Mouse (Mus musculus): ENCODE measurements at regions not wholly inside any gene's neighbourhood (a gene's known extent, or its start where the extent isn't known, plus 50 kb on each side); places are given as distances from the start of the nearest gene placed in this dataset.

DNA sequence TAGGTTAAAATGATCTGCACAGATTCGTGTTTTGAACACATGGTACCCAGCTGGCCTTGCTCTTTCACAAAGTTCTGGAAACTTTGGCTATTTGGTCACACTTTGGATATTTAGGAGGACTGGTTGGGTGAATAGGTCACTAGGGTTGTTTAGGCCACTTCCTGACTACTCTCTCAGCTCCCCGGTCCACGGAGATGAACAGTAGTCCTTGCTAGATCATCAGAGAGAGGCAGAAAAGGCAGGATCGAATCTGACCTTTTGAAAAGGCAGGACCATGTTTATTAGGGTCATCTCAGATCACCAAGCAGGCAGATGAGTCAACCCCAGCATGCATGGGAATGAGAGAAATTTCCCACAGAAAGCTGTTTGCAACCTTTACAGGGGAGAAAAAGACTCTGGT is 229.3 kb upstream of the Sall1 start:
- peak; percentile 14 for DNase-seq (ENCODE audit: low spot score)

DNA sequence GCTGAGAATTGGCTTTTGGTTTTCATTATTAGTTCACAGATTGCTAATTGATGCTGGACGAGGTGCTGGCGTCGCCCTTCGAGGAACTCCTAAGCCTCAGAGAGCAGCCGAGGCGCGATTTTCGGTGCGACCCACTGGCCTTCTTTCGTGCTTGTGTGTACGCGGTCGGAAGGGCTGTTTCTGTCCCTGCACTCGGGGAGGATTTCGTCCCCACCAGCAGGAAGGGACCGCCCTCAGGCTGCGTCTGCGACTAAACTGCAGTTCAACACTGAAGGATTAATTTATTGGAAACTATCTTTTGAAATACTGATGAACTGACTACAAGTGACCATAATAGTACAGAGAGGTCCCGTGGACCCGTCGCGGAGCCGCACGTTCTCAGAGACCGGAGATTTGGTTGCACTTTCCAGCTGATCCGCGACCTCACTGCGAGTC is 228.4 kb upstream of the Sall1 start:
- peak; percentile 71 for DNase-seq (ENCODE audit: low spot score)

DNA sequence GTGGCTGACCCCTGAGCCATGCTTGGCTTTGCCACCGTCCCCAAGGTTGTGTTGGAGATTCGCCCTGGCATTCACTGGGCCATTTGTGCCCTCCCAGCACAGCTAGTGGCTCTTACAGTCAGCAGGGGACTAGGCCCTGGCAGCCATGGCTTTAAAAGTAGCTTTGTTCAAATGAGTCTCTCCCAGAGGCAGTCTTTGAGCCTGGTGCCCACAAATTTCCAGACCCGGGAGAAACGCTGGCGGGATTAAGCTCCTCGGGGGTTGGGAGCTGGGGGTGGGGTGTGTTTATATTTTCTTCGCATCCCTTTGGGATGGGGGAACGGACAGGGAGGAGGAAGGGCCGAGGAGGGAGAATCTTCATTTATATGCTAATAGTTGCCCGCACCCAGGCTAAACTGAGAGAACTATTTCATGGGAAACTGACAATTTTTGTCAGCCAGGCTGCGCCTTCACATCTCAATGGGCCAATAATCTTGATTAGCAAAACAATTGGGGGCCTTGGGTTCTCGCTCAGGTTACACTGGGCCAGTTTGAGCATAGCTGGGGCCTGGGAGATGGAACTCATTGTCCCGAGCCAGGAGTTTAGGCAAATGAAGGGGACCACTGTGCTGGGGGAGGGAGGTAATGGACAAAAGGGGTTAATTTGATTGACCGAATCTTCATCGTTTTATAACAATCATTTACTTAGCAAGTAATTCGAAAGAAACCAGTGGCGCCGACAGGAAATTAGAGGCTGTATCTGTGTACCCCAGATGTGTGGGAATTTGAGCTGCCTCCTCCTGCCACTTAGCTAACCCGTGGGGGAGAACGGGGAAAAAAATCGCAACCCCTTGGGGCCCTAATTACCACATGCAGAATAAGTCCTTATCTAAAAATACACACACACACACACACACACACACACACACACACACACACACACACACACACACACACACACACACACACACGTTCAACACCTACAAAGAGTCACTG is 227.7 kb upstream of the Sall1 start:
- DNase-seq (ENCODE audit: low spot score) = peak; percentile 57

DNA sequence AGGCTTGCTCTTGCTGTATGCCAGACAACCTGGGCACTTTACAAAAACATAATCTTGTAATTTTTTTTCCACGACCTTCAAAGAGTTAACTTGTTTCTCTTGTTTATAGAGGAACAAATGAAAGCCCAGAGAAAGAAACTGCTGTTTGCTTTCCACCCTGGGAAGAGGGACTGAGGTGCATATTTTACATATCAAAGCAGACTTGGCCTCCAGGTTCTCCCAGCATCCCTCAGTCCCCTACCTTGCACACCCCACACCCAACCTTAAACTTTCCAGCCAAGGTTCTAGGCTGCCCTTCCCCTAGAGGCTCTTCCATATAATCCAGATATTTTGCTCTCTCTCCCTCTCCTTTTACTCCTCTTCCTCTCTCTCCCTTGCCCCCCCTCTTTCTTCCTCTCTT is 226.0 kb upstream of the Sall1 start:
- no peak for DNase-seq (ENCODE audit: low spot score)

DNA sequence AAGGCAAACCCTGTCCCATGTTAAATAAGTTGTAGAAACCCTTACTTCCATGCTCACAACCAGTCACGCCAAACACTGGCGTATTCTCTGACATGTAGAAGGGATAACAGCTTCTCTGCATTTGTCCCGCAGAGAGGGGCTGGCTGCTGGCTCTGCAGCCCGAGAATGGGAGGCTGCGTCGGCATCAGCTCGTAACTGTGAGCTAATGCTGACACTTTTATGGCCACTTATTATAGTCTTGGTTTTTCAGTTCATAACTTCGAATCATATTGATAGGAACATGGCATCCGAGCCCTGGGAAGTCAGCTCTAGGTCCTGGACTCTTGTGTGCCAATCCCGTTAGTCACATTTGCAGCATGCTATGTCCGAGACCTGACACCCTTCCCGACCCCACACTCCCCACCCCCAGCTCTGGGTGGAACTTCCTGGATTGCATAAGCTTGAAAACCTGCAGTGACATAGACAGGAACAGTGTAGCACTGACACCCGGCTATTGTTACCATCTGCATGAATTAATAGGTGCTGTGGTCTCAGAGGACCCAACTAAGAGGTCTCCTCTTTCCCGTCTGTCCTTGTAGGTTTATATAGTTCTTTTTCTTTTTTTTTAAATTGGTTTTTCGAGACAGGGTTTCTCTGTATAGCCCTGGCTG is 217.3 kb upstream of the Sall1 start:
- no peak for DNase-seq (ENCODE audit: low spot score)

DNA sequence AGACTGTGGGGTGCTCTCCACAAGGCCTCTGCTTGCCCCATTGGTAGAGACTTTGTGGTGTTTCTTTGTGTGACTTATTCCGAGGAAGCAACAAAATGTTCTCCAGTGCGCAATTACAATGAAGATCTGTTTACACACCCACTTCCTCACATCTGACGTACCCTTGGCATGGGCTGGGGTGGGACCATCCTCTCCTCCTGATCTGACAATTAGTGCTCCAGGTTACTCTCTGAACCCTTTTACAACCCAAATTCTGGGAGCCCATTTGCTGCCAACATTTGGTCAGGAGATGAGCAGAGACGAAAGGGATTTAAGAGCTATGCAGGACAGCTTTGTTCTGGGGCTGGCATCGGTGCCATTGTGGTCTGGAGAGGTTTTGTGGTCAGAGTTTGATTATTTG is 215.9 kb upstream of the Sall1 start:
- no peak for DNase-seq (ENCODE audit: low spot score)

DNA sequence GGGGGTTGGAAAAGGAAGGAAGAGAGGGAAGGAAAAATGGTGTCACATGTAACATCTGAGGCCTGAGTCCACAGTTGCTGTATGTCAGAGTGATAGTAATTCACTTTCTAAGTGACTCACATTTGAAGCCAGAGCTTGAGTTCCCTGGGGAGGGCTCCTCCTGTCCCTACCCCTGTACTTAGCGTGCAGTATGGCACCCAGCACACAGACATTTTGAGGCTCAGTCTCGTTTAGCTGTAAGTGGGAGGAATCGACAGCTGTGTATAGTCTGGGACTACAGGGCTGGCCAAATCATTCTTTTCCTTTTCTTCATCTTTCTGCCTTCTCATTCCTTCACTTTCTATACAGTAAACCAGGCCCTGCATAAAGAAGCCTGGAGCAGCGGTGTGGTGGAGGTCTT is 202.4 kb upstream of the Sall1 start:
- DNase-seq (ENCODE audit: low spot score) = no peak

DNA sequence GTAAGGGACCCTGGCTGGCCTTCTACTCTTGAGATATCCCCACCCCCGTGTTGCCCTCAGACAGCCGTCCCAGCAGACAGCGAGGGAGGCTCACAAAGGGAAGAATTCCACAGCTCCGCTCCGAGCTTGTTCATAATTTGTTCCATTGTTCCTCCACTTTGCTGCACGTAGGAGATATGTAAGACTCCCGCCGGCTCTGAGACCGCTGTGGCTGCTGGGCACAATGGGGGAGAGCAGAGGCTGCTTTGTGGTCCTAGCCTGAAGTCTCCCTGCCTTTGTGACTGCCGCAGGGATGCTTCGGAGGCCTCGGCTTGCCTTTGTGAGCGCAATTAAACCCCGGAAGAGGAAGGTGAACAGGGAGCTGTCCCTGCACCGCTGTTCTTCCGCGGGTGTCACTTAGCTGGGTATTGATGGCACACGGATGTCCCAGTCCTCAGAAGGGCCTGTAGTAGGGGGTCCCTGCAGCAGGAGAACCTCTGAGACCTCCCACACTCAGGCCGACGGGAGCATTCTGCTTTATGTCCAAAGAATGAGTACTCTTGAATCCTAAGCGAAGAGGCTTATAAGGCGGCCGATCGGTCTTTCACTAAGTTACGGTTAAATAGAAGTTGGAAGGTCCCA is 201.3 kb upstream of the Sall1 start:
- DNase-seq (ENCODE audit: low spot score) = peak; percentile 64

DNA sequence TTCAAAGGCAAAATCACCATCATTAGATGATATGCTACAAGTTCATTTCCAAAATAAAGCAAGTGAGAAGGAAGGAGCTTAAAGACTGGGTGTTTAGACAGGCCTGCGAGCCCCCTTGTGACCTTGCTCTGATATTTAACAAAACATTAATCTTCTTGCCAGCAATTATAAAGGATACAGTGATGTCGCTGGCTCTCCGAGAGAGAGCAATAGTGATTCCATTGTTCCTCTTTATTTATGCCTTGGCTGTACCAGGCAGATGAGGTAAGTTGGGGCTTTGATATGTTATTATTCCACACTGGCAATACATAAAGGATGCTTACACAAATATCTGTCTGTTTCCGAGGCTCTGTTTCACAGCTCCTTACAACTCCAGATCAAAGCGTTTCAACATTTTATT is 197.7 kb upstream of the Sall1 start:
- DNase-seq (ENCODE audit: low spot score) = no peak

DNA sequence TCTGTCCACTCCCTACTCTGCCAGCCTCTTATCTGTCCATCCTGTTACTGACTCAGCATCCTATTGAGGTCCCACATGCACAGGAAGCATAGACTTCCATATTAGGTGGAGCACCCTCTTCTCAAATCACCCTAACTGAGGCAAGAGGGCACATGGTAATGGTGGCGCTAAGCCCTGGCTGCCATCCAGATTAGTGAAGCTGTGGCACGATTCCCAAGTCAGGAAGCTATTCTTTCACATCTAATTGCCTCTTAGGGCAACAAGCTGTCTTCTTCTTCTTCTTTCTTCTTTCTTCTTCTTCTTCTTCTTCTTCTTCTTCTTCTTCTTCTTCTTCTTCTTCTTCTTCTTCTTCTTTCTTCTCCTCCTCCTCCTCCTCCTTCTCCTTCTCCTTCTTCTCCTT is 195.7 kb upstream of the Sall1 start:
- no peak for DNase-seq (ENCODE audit: low spot score)

DNA sequence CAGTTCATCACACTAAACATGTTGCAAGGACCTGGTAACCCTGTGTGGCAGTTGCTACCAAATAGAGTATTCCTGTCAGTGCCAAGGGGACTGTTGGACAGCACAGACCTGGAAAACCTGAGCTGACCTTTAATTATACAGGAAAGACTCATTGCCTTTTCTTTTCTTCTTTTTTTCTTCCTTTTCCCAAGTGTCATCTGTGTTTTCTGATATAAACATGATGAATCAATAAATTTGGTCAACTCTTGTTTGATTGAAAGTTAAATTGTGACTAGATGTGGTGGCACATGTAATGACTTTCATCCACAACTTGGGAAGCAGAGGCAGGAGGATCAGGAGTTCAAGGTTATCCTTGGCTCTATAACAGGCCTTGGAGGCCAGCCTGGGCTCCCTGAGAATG is 190.1 kb upstream of the Sall1 start:
- no peak for DNase-seq (ENCODE audit: low spot score)

DNA sequence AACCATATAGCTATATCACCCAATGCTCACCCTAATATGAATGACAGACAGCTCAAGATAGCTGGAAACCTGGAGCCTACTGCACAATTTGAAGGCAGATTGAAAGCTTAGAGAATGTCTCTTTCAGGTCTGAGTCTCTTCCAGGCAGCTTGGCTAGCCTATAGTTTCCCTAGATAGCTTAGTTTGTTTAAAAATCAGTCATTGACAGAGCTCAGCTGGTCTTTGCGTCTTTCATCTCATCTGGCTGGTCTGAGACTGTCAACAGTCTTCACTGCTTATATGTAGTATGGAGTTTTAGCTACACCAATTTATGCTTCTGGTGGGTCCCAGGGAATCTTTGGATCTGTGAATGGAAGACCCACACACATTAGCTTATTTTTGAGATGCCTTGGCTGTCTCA is 188.4 kb upstream of the Sall1 start:
- DNase-seq (ENCODE audit: low spot score) = no peak

DNA sequence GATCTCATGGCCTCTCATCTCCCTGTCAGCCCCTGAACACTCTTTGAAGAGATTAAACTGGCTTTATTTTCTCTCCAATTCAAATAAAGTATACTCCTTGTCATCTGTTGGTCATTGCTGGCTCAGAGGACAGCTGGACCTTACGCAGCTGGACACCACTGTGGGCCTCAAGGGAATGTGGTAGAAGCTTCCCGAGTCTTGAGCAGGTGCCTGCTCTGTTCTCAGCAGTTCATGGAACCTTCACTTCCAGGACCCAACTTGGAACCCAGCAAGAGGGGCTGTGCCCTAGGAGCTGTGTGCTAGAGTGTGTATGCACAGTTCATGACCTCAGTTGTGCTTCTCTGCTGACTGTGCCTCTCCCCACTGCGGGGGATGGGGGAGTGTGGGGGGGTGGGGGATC is 185.2 kb upstream of the Sall1 start:
- DNase-seq (ENCODE audit: low spot score) = no peak

DNA sequence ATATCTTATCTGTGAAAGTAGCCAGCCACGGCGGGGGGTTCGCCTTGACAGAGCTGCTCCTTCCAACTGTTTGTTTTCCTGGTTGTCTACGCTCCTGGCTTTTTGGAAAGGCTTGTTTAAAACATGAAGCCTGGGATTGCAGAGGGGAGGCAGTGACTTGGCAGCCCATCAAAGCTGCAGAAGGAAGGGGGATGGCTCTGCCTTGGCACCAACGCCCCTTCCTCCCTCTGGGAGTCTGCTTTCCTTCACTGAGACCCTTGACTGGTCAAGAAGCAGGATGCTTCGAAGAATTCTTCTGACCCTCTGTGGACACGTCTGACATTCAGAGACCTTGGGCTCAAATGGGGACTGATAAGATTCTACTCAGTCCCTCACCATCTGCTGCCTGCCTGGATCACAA is 176.9 kb upstream of the Sall1 start:
- DNase-seq (ENCODE audit: low spot score) = no peak

DNA sequence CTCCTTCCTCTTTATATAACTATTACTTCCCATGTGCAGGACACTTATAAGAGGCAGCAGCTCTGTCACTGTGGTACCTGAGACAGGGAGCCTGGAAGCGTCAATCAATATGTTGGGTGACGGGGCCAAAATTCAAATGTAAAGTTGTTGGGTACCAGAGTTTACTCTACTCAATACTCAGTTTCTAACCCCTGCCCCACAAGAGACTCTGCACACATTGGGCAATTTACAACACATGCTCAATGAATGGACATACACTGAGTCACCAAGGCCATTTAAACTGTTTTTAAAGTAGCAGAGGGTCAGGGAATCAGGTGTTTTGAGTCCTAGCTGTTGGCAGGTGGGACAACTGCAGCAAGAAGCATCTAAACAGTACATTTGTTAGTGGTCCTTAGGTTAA is 176.4 kb upstream of the Sall1 start:
- DNase-seq (ENCODE audit: low spot score) = no peak

DNA sequence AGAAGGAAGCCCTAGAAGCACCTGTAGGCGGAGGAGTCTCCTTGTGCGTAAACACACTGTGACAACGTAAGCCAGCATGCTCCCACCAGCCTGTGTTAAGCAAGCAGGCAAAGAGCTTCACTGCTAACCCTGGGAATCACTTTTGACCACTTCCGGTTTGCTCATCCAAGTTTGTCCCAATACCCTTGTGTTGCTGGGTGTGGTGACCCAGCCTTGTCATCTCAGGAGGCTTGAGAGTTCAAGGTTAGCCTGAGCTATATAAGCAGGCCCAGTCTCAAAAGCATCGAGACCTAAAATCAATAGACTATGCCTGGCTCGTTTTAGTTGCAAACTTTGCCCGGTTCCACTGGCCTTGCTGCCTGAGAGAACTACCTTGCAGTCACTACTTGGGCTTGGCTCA is 175.2 kb upstream of the Sall1 start:
- no peak for DNase-seq (ENCODE audit: low spot score)

DNA sequence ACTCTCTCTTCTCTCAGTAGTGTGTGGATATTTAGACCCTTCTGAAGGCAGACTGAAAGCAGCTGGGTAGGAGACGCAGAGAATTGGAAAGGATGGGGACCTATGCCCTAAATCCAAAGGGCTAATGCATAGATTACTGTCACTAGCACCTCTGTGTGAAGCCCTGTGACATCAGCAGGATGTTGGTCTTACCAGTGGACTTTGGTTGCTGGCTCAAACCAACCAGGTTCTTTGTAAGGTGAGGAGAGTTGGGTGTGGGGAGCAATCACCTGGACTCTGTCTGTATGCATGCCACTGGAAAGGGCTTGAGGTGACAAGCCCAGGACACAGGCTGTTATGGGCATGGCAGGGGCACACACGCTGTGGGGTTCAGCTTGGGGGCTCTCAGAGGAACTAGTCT is 173.7 kb upstream of the Sall1 start:
- DNase-seq (ENCODE audit: low spot score) = no peak

DNA sequence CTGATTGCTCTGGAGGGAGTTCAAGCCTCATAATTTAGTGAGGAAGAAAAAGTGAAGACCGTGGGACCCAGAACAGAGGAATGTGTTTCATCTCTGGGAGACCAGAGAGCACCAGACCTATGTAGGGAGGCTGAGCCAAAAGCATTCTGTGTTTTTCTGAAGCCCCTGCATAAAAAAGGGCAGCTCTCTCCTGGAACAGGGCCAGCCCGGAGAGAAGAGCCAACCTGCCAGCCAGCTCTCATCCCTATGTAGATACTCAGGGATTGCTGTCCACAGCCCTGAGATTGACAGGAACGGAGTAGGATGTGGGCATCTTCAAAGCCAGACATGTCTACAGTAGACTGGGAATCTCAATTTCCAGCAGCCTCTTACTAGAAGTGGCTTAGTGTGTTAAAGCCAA is 168.0 kb upstream of the Sall1 start:
- no peak for DNase-seq (ENCODE audit: low spot score)

DNA sequence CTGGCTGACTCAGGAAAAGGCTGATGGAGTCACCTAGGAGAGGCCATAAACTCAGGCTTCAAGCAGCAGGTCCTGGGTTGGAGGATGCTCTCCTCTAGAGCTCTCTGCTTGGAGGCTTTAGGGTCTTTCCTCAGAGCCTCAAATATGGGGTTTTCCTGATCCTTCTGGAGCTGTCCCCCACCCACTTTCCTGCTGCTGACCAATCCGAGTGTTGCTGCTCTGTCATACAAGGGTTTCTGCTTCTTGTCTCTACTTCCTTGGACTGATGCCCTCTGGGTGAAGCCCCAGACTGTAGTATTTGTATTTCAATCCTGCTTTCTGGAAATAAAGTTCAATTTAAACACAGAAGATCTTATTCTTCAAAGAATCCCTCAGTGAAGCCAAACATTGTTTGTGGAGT is 166.7 kb upstream of the Sall1 start:
- no peak for DNase-seq (ENCODE audit: low spot score)

DNA sequence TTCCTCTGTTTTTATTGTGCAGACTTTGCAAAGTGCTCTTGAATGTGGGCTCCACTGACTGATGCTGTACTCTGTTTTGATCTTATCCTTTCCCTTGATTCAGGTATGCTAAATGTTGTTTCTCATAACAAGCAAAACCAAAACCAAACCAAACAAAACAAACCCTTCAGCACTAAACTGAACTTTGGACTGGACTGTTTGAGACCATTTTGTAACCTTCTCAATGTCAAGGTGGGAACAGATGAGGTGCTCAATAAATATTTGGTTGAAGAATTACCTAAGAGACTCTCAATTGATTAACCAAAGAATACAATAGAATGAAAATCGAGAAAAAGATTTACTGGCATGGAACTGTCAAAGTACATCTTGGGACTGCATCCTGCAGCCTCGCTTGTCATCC is 163.9 kb upstream of the Sall1 start:
- DNase-seq (ENCODE audit: low spot score) = no peak

DNA sequence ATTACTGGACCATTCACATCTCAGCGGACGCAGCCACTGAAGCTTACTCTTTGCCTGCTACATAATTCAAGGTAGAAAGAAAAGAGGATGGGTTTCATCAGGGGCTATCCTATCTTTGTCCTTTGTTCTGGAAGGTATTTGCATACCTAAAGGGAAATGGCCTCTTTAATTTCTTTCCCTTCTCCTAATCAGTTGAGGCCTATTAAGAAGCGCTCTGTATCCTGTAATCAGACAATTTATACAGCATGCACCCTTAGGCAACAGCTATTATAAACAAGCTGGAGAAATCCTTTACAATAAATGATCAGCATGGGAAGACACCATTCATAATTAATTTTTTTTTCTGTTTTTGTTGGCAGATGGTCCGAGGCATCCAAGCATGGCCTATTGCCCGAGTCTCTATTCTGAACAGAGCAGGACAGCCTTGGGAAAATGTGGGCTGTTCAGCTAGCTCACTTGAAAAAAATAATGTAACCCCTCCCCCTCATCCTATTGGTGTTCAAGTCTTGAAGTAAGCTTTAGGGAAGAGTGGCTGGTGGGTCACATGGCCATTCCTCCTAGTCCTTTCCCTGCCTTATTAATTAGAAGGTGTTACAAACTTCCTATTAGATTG is 158.6 kb upstream of the Sall1 start:
- DNase-seq (ENCODE audit: low spot score) = no peak

DNA sequence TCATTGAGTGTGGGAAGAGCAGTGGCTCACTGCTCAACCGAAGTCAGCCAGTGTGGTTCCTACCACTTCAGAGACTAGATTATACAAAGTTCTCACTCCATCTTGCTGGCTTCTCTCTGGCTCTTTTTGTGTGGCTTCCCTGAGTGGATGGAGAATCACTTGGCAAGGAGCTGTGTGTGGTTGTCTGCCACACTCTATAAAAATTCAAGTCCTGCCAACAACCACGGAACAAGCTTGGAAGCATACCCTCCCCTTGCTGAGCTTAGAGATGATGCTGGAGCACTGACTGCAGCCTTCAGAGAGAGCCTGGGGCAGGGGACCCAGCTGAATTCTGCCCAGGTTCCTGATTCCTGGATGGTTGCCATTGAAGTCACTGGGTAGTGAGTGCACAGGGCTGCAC is 156.3 kb upstream of the Sall1 start:
- no peak for DNase-seq (ENCODE audit: low spot score)

DNA sequence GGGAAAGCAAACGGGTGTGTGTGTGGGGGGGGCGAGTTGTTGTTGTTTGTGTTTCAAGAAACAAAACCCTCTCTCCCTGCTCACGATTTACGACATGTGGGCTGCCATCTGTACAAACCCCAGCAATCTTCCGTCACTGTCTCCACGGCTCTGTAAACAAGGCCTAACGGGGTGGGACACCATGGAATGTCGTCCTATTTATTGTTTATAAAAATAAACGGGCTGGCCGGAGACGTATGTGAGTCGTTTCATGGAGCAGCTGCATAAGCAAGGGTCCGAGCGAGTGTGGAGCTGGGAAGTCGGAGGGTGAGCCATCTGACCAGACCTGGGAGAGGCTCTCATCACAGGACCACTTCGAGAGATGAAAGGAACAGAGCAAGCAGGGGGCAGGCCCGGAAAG is 141.4 kb upstream of the Sall1 start:
- DNase-seq (ENCODE audit: low spot score) = peak; percentile 28
